Mouse (Mus musculus) erythroblast, embryonic 14.5 days (primary cell): ENCODE measurements around the gene Tmem132b.

Experiments used
- GATA1 ChIP-seq: IDR thresholded peaks from 2 replicates; pipeline ENCODE4 v1.6.1; 2012; ENCODE audit warnings: low read length, inconsistent platforms, mixed read lengths
- TAL1 ChIP-seq: IDR thresholded peaks from 3 replicates; pipeline ENCODE4 v1.6.1; 2012; ENCODE audit warnings: low read length, inconsistent platforms, mixed read lengths

- TF ChIP-seq TAL1 = no peak
- TF ChIP-seq GATA1 = no peak
Observed at GRCm38 (mm10) chr5:125534168-125534610, 2.6 kb downstream of the Tmem132b start.
